ENCODE assay signal across 25 mouse cellular contexts in genomic region chr15:27869001-27869400, GRCm38 (mm10).
A peak's percentile ranks its signal among the peaks of the same experiment; 100 is the strongest.
DNase-seq lines count a peak whose midpoint lies in the region; ATAC-seq and TF ChIP-seq lines count a peak whose summit lies in the region.
"Had no signal": no experiment of that assay in that cellular context is flagged by ENCODE, and none has a peak within 500 bp of the region (broad histone marks: within the 10 kb centered on the region; RNA-seq: fewer than 3 reads in every experiment).

No protein-coding gene starts in this region.

- TF ChIP-seq CTCF in lung, postnatal 0 days (IDR thresholded peaks at IDR 0.05): no peak

- no peak for TF ChIP-seq EP300 in lung, postnatal 0 days (IDR thresholded peaks at IDR 0.05)

- H3K9ac ChIP-seq in forebrain, embryonic 13.5 days: no peak overlapping the region
- H3K9ac ChIP-seq in forebrain, embryonic 11.5 days (ENCODE audit: low read length): no peak overlapping the region
- H3K9ac ChIP-seq in midbrain, embryonic 16.5 days (ENCODE audit: low read depth, low read length): no peak overlapping the region
- no peak overlapping the region for H3K9ac ChIP-seq in midbrain, embryonic 11.5 days (ENCODE audit: low read length)
- no peak overlapping the region for H3K9ac ChIP-seq in lung, postnatal 0 days (replicated peaks; ENCODE audit: low read depth)
- H3K9ac ChIP-seq: embryonic facial prominence, embryonic 15.5 days; hindbrain, embryonic 13.5 days; liver, embryonic 15.5 days; lung, embryonic 15.5 days; neural tube, embryonic 15.5 days had no signal

- H3K9me3 ChIP-seq in forebrain, embryonic 13.5 days (replicated peaks): no peaks in the 10 kb centered on the region
- no peaks in the 10 kb centered on the region for H3K9me3 ChIP-seq in forebrain, embryonic 11.5 days (ENCODE audit: control insufficient read depth, low read length)
- no peaks in the 10 kb centered on the region for H3K9me3 ChIP-seq in midbrain, embryonic 16.5 days (replicated peaks; ENCODE audit: control insufficient read depth, low read length, poor library complexity, severe bottlenecking)
- H3K9me3 ChIP-seq in midbrain, embryonic 11.5 days (ENCODE audit: control insufficient read depth, low read length): no peaks in the 10 kb centered on the region
- H3K9me3 ChIP-seq in lung, postnatal 0 days (ENCODE audit: low read length): no peaks in the 10 kb centered on the region
- H3K9me3 ChIP-seq: embryonic facial prominence, embryonic 15.5 days; hindbrain, embryonic 13.5 days; liver, embryonic 15.5 days; lung, embryonic 15.5 days; neural tube, embryonic 15.5 days had no signal

- DNase-seq in forebrain, embryonic 11.5 days (ENCODE audit: low spot score): no peak
- no peak for DNase-seq in midbrain, embryonic 11.5 days (ENCODE audit: low spot score, missing footprints)
- peak; percentile 51 for DNase-seq in cerebellum, adult 9-10 months
- DNase-seq in thymus, postnatal 36 days: no peak
- no peak for DNase-seq in lung, postnatal 0 days (ENCODE audit: low spot score)
- DNase-seq: adrenal gland, postnatal 10 days; B cell, adult 2 months; embryo, embryonic 11 days; kidney, adult 18-20 months; kidney, postnatal 4 days; spleen, adult 18-20 months; thymus, postnatal 14 days had no signal

- no peaks in the 10 kb centered on the region for H3K4me1 ChIP-seq in forebrain, embryonic 13.5 days
- H3K4me1 ChIP-seq in forebrain, embryonic 11.5 days (replicated peaks; ENCODE audit: control insufficient read depth, insufficient read depth, low read length): no peaks in the 10 kb centered on the region
- H3K4me1 ChIP-seq in midbrain, embryonic 16.5 days (ENCODE audit: control insufficient read depth, insufficient read depth, low read length): no peaks in the 10 kb centered on the region
- no peaks in the 10 kb centered on the region for H3K4me1 ChIP-seq in midbrain, embryonic 11.5 days (ENCODE audit: control insufficient read depth, insufficient read depth, low read length)
- no peaks in the 10 kb centered on the region for H3K4me1 ChIP-seq in lung, postnatal 0 days (ENCODE audit: insufficient read depth, low read depth, low read length)
- H3K4me1 ChIP-seq: embryonic facial prominence, embryonic 15.5 days; lung, embryonic 15.5 days had no signal

- no peak overlapping the region for H3K4me2 ChIP-seq in forebrain, embryonic 13.5 days
- no peak overlapping the region for H3K4me2 ChIP-seq in forebrain, embryonic 11.5 days (ENCODE audit: low read depth, low read length, severe bottlenecking)
- no peak overlapping the region for H3K4me2 ChIP-seq in midbrain, embryonic 16.5 days (ENCODE audit: low read length)
- H3K4me2 ChIP-seq in midbrain, embryonic 11.5 days: no peak overlapping the region
- H3K4me2 ChIP-seq in lung, postnatal 0 days (replicated peaks; ENCODE audit: low read depth, low read length): no peak overlapping the region
- H3K4me2 ChIP-seq: embryonic facial prominence, embryonic 15.5 days; hindbrain, embryonic 13.5 days; liver, embryonic 15.5 days; lung, embryonic 15.5 days; neural tube, embryonic 15.5 days had no signal

- H3K4me3 ChIP-seq in forebrain, embryonic 13.5 days: no peak overlapping the region
- no peak overlapping the region for H3K4me3 ChIP-seq in forebrain, embryonic 11.5 days (ENCODE audit: low read depth, low read length)
- H3K4me3 ChIP-seq in midbrain, embryonic 16.5 days (ENCODE audit: low read depth, low read length): no peak overlapping the region
- H3K4me3 ChIP-seq in midbrain, embryonic 11.5 days (ENCODE audit: low read depth, low read length): no peak overlapping the region
- H3K4me3 ChIP-seq in lung, postnatal 0 days (ENCODE audit: low read depth, low read length): no peak overlapping the region
- H3K4me3 ChIP-seq: embryonic facial prominence, embryonic 15.5 days; hindbrain, embryonic 13.5 days; liver, embryonic 15.5 days; lung, embryonic 15.5 days; neural tube, embryonic 15.5 days had no signal

- 0 out of 2 replicates have a peak, but pooled peaks have one; percentile 10 for ATAC-seq in forebrain, embryonic 13.5 days
- no peak for ATAC-seq in forebrain, embryonic 11.5 days (replicated peaks; ENCODE audit: low FRiP score)
- 0 out of 2 replicates have a peak, but pooled peaks have one; percentile 30 for ATAC-seq in midbrain, embryonic 16.5 days
- no peak for ATAC-seq in midbrain, embryonic 11.5 days (ENCODE audit: low FRiP score)
- no peak for ATAC-seq in lung, postnatal 0 days
- ATAC-seq: activated CD4-positive, CD25-positive, alpha-beta regulatory T cell, adult 4 months; forebrain, embryonic 16.5 days; inflammation-experienced regulatory T-cells, adult 6 months had no signal

- H3K27ac ChIP-seq in forebrain, embryonic 13.5 days: no peak overlapping the region
- H3K27ac ChIP-seq in forebrain, embryonic 11.5 days (ENCODE audit: low read depth, low read length): no peak overlapping the region
- H3K27ac ChIP-seq in midbrain, embryonic 16.5 days (ENCODE audit: low read length): no peak overlapping the region
- no peak overlapping the region for H3K27ac ChIP-seq in midbrain, embryonic 11.5 days (ENCODE audit: low read depth, low read length)
- H3K27ac ChIP-seq in lung, postnatal 0 days (ENCODE audit: low read length): no peak overlapping the region
- H3K27ac ChIP-seq: embryonic facial prominence, embryonic 15.5 days; hindbrain, embryonic 13.5 days; liver, embryonic 15.5 days; lung, embryonic 15.5 days; macrophage; neural tube, embryonic 15.5 days had no signal

- peaks cover 69% of the 10 kb centered on the region for H3K36me3 ChIP-seq in forebrain, embryonic 13.5 days (ENCODE audit: poor library complexity, severe bottlenecking)
- no peaks in the 10 kb centered on the region; the same call in 1 of the 2 replicates for H3K36me3 ChIP-seq in forebrain, embryonic 11.5 days (ENCODE audit: control insufficient read depth, insufficient read depth, low read length)
- H3K36me3 ChIP-seq in midbrain, embryonic 16.5 days (ENCODE audit: control insufficient read depth, insufficient read depth, low read length): no peaks in the 10 kb centered on the region
- H3K36me3 ChIP-seq in midbrain, embryonic 11.5 days (ENCODE audit: control insufficient read depth, insufficient read depth, low read length): peaks cover 3% of the 10 kb centered on the region; the same call in 1 of the 2 replicates
- H3K36me3 ChIP-seq in lung, postnatal 0 days (ENCODE audit: insufficient read depth, low read length): peaks cover 11% of the 10 kb centered on the region; the same call in 1 of the 2 replicates
- H3K36me3 ChIP-seq: G1E; liver, embryonic 15.5 days had no signal

- H3K27me3 ChIP-seq in forebrain, embryonic 13.5 days: no peaks in the 10 kb centered on the region
- no peaks in the 10 kb centered on the region for H3K27me3 ChIP-seq in forebrain, embryonic 11.5 days (ENCODE audit: control insufficient read depth, insufficient read depth, low read length)
- H3K27me3 ChIP-seq in midbrain, embryonic 16.5 days (ENCODE audit: control insufficient read depth, insufficient read depth, low read depth, low read length): no peaks in the 10 kb centered on the region
- H3K27me3 ChIP-seq in midbrain, embryonic 11.5 days (ENCODE audit: control insufficient read depth, insufficient read depth, low read length): no peaks in the 10 kb centered on the region
- no peaks in the 10 kb centered on the region for H3K27me3 ChIP-seq in lung, postnatal 0 days (replicated peaks; ENCODE audit: insufficient read depth, low read length)
- H3K27me3 ChIP-seq: CH12.LX; embryonic facial prominence, embryonic 15.5 days; hindbrain, embryonic 13.5 days; liver, embryonic 15.5 days; lung, embryonic 15.5 days; neural tube, embryonic 15.5 days had no signal

- 92% methylated on average over 4 of the region's 4 CpGs for WGBS in forebrain, embryonic 13.5 days
- WGBS in forebrain, embryonic 11.5 days: 90% methylated on average over 4 of the region's 4 CpGs
- 90% methylated on average over 4 of the region's 4 CpGs for WGBS in midbrain, embryonic 16.5 days
- 99% methylated on average over 4 of the region's 4 CpGs for WGBS in midbrain, embryonic 11.5 days
- WGBS in lung, postnatal 0 days: 85% methylated on average over 4 of the region's 4 CpGs

Comparison
In these comparisons a context has a peak if more than half of its experiments do, and no peak if none do; other contexts are left out.
1. ATAC-seq: peak in forebrain, embryonic 13.5 days (single experiment) and midbrain, embryonic 16.5 days (single experiment); none in forebrain, embryonic 11.5 days (single experiment), midbrain, embryonic 11.5 days (single experiment) and lung, postnatal 0 days (single experiment).